Mouse (Mus musculus) layer of hippocampus, postnatal 10 days (tissue): ENCODE measurements around the gene Slc16a4. TPM values are rescaled to one million over a fixed set of nuclear protein-coding genes. Genes with fewer than 3 reads are reported as not detected.
"Not testable (repeated sequence)": the region's sequence is repeated elsewhere in the genome, so short reads cannot be mapped to it uniquely, and the experiment has no call there.

Experiments
- DNase-seq, 2 experiments: peaks; one replicate each; pipeline ENCODE4 v3.0.0; 2021; ENCODE audit warnings: low spot score in 2 of 2
- total RNA-seq, 2 experiments: library from RNA; stranded (reverse); gene quantifications; 2 replicates each; pipeline ENCODE4 v1.2.3; 2021

Gene Slc16a4
- total RNA-seq, 2 experiments from 2014 or later, result 2.3 TPM

DNA sequence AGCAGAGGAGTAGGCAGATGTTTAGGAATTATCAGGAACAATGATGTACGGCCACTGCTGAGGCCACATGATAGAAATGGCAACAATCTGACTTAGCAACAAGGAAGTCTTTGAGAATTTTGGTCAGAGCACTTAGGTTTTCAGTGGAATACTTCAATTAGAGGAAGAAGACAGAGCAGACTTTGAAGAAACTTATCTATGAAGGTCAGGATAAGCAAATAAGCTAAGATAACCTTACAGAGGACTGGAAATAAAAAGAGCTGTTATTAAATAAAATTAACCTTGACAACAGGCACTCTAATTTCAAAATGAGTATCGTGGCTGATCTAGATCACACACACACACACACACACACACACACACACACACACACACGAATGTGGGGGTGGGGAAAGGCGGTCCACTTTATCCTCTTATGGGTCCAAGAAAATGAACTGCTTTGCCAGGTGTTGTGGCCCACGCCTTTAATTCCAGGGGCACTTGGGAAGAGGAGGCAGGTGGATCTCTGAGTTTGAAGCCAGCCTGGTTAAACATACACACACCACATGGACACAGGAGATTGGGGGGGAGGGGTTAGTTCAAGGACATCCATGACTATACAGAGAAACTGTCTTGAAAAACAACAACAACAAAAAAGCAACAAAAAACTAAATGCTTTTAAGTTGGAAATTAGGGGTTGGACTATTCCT lies 4.8 kb downstream of the Slc16a4 start:
- DNase-seq, result no peak

DNA sequence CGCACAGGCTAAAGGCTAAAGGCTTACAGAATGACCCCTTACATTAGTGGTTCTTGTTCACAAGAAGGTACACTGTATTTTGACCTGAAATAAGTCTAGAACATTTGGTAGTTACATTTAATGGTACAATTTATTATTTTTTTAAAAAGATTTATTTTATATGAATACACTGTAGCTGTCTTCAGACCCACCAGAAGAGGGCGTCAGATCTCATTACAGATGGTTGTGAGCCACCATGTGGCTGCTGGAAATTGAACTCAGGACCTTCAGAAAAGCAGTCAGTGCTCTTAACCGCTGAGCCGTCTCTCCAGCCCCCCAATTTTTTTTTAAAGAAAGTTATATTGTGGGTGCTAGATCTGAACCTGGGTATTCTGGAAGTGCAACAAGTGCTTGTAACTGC lies 5.9 kb downstream of the Slc16a4 start:
- DNase-seq, result not testable (repeated sequence)

DNA sequence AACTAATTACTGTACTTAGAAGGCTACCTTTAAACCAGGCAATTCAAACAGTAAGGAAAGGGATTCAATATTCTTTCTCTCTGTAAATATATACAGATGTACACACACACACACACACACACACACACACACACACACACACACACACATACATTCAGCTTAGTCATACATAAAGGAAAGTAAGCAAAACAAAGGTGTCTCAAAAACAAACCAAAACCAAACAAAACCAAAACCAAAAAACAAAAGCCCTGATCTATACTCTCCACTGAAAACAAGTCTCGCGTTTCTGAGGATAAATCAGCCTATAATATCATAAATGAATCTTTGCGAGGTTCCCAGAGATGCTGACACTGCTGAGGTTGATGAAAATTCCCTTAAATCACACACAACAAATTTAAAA lies 26.3 kb downstream of the Slc16a4 start:
- DNase-seq, result no peak

DNA sequence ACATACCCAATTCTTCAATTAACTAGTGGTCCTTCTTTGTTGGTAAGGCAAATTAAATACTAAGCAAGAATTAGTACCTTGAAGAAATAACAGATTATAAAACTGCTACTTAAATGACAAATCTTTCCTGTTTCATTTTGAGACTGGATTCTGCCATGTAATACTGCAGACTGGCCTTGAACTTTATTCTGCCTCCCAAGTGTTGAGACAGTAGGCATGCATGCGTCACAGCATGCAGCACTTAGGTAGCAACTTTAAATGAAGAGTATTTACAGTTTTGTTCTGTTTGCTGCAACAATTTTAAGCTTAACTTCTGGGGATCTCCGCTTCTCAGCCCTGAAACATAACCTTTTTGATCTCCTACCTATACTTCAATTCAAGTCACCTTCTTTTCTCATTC lies 30.1 kb downstream of the Slc16a4 start:
- DNase-seq, result no peak

DNA sequence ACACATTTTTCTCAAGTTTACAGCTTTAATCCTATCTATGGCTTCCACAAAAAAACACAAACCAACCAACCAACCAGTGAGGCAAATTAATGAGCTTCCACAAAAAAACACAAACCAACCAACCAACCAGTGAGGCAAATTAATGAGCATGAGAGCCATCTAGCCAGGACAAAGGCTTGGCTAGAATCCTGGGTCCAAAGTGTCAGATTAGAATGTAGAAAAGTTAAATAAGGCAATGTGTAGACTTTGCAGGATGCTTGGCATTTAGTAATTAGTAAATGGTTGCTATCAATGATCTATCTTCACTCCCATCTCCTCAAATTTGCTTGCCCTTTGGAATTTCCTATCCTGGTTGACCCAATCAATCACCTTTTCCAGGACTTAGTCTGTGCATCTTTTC lies 30.7 kb downstream of the Slc16a4 start:
- DNase-seq, result no peak

DNA sequence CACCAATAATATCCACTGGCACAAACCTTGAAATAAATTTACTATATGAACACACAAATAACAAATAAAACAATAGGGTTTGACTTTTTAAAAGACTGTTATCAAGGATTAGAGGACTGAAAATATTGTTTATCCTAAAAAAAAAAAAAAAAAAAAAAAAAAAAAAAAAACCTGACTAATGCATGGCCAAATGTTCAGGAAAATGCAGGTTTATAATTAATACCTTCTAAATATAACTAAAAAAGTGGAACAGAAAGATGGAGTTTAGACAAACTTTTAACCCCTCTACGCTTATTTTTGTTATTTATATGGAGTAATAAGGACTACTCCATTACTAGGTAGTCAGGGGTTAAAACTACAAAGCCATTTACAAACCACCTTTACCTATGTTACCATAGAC lies 35.4 kb downstream of the Slc16a4 start:
- DNase-seq, result no peak

DNA sequence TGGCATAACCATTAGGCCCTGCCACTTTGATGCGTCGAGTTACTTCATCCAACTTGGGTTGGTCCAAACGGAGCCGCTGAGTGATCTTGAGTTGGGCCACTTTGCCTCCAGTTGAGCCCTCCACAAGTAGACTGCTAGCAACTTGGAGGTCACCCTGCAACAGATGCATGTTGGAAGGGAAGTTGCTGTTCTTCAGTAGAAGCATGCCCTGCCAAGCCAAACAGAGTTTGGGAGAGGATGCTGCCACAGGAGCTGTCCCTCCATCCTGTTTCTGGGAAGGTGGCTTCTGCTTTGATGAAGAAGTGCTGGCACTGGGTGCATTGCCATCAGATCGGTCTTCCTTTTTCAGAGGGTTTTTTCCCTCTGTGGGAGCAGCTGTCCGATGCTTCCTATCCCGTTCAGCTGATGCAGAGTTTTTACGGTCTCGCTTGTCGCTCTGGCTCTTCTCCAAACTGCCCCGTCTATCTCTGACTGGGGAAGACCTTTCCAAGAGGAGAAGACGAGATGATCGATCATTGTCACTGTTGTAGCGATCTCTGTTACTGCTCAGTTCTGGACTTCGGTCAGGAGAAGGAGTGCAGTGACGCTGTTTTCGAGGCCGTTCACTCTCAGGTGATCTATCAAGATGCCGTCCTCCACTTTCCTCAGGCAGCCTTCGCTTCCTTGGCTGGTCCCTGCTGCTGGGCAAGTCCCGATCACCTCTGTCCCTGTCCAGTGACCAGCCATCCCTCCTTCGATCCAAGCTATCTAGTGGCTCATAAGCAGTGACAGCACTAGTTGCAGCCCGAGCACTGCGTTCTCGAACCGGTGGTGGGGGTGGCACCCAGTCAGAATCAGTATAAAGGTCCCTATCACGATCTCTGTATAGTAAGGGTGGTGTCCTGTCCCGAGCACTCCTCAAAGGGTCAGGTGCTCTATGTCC lies 39.7 kb downstream of the Slc16a4 start:
- peak in 1 of 2 experiments; percentile 17 for DNase-seq

DNA sequence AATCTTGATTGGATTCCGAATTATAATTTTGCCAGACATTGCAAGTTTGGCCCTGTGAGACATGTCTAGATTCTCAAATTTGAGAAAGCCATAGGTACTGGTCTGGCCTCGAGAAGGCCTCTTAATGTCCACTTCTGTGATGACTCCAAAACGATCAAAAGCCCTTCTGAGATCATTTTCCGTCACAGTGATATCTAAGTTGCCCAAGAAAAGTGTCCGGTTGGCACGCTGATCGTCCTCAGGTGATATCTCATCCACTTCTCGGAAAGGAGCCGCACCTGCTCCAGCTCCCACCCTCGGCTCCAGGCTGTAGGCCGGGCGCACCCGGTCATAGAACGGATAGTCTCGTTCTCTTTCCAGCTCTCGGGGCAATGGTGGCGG lies 40.7 kb downstream of the Slc16a4 start:
- no peak for DNase-seq

DNA sequence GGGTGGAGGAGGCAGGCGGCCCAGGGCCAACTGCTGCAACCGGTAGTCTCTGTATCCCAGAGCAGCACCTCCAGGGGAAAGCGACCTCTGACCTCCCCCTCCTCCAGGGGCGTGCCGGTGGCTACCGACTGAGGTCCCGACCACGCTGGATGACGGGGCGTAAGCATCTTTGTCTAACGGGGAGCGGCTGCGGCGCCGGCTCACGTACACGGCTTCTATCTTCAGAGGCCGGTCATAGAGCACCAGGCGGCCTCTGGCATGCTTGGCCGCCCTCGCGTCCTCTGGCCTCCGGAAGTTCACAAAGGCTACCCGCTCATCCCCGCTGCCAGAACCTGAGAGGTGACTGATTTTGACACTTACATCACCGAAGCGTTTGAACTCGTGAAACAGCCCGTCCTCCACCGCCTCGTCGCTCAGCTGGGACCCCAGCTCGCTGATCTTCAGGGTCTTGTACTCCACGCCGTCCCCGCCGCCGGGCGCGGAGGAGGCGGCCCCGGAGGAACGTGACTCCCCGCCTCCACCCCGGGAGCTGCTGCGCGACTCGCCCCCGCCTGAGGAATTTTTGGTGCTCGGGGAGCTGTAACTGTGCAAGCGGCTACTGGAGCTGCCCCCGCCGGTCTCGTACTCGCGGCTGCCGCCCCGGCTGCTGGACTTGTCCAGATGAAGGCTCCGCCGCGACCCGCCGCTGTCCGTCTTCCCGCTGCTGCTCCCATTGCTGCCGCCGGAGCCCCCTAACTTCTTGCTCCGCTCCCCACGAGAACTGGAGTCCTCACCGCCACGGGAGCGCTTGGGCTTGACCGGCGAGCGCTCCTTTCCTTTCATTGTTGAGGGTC lies 41.3 kb downstream of the Slc16a4 start:
- DNase-seq, result peak in 1 of 2 experiments; percentile 49

DNA sequence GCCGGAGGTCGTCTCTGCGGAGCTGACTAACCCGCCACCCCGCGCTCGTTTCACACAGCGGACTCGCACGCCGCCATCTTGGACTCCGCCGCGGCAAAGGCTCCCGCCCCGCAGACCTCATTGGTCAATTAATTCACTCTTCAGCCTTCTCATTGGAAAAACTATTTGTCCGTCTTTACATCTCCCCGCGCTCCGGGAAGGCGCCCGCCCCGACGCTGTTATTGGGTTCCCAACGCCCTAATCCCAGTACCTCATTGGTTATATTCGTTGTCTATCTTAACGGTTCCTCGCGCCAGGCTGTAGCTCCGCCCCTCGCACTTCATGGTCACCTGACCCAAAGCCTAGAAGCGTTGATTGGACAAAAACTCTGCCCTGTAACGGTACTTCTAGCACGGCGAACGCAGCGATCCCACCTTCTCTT lies 41.9 kb downstream of the Slc16a4 start:
- DNase-seq, result peak; percentile 91 to 93

DNA sequence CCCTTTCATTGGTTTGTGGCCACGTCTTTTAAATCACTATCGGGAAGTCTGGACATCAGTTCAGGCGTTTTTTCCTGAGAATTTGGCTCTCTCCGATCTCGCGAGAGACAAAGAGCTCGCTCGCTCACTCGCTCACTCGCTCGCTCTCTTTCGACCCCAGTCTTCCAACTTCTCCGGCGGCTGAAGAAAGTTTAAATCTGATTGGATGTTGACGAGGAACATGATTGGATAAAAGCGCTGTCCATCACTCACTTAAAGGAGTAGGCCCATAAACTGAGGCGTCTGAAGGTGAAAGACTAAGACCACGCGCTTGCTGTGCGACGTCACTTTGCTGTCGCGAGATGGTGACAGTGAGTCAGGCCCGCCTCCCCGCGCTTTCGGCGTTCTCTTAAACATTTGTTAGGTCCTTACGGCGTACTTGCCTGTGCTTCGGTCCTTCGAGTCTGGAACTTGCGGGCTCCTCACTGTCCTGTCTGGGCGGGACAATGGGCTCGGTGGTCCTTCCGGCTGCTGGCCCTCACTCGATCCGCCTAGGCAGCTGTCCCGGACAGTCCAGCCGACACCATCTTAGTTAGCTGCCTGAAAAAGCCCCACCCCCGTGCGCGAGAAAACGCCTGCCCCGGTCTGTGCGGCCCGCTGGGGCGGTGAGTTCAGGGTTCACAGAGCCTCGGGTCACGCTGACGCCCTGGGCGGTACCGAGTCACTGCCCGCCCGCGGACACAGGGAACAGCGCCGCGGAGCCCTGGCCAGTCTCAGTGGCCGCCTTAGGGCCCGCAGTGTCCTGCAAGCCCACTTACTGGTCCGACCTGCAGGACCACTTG lies 42.6 kb downstream of the Slc16a4 start, which contains the start of gene Rbm15:
TSS of gene Rbm15 (minus strand) at position 293 of the 821 bp plus-strand sequence.
- peak; percentile 95 for DNase-seq

DNA sequence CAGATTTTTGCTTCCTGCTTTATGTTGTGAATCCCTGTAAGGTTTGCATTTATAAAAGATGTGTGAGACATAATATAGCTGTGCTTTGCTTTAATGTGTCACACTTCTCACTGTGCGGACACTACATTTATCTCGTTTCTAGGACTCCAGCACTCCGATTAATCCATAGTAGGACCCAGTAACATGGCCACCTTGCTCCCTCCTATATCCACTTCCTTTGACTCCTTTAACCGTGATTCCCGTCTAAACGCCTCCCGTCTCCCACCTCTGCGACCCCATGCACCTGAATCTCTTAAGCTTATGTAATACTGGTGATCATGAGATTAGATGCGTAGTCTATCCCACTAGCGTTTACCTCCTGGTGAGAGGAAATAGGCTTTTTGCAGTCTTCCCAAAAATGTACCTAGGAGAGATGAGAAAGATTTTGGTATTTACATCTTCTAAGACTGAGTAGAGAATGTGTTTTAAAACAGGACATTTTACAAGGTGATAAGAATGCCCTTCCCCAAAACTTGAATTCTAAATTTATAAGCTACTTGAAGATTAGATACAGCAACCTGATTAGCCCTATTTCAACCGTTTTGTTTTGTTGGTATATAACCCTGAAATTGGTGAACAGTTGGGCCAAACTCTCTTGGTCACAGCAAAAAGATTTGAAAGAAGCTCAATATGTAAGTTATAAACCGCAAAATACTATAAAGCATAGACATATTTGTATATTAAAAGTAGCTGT lies 43.3 kb downstream of the Slc16a4 start:
- DNase-seq, result no peak

DNA sequence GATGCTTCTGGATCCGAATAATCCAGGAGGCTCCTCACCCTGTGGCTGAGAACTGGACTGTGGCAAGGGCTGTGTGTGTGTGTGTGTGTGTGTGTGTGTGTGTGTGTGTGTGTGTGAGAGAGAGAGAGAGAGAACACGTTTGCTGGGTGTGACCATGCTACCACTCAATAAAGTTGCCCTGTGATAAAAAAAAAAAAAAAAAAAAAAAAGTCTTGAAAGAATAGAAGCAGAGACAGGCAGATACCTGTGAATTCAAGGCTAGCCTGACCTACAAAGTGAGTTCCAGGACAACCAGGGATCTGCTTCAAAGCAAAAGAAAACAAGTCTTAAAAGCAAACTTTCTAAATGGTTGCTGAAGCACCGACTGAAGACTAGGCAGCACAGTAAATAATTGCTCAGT lies 52.9 kb downstream of the Slc16a4 start:
- DNase-seq, result no peak

DNA sequence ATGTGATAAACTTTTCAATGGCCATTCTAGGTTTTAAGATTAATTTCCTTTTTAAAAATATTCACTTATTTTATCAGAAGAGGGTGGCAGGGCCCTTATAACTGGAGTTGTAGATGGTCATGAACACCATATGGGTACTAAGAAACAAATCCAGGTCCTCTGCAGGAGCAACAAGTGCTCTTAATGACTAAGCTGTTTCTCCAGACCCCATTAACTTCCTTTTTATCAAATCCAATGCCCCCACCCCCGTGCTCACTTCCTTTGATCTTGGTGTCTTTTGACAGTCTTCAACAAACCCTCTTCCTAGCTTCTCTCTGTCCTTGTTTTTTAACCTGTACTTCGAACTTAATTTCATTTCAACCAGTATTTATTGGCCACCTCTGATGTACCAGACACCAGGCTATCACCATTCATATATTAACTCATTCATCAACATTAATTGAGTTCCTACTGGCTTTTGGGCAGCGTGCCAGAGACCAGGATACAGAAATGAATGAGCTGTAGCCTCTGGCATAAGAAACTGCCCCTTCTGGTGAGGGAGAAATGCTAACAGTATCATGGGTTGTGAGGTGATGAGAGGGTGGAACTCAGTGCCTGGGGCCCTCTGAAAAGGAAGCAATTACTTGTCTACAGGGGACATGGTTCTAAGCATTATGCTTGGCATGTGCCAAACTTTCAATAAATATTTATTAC lies 54.1 kb downstream of the Slc16a4 start:
- DNase-seq, result no peak

DNA sequence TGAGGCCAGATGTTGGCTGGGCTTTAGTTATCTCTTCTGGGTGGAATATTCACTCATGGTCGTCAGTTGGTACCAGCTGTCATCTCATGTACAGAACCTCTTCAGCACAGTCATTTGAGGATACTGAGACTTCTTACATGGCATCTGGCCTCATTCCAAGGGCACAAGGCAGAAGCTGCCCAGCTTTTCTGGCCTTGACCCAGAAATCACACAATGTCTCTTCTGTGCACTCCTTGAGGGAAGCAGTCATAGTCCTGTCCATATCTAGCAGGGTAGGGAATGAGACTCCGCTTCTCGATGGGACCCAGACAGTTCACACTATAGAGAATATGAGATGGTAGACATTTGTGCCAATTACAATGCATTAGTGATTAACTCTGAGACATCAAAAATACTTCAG lies 58.0 kb downstream of the Slc16a4 start:
- DNase-seq, result peak; percentile 25 to 49

DNA sequence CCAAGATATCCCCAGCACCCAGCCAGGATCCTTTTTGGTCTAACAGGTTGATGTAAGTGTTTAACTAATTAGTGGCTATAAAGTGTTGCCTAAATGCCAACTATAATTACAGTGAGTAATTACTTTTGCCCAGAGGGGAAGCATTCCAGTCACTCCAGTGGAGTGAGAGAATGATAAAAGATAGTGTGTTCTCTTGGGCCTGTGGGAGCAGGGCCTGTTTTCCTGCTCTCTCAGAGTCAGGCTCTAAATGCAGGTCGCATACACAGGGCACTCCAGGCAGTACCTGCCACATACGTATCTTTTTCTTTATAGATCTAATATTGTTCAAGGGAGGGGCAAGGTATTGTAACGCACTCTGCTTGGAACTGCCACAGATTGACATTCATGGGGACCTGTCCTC lies 60.7 kb downstream of the Slc16a4 start:
- no peak for DNase-seq

DNA sequence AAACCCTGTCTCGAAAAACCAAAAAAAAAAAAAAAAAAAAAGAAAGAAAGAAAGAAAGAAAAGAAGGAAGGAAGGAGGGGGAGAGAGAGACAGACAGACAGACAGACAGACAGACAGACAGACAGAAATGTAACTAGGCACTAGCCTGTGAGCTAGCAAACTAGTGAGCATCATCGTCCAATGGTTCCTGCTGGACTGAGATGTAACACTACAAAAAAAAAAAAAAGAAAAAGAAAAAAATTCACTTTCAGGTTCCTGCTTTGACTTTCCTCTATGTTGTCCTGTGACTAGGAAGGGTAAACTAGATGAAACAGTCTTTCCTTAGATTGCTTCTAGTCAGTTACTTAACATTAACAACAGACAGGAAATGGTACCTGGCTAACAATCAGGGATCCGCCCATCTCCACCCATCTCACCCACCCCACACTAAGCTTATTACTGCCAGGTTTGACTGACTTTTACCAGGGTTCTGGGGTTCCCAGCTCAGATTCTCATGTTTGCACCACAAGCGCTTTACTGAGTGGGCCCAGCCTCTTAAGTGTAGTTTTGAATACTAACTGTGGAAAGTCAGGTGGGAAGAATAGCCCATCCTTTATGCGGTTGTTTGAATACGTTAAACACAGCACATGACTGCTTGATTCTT lies 64.7 kb downstream of the Slc16a4 start:
- no peak for DNase-seq

DNA sequence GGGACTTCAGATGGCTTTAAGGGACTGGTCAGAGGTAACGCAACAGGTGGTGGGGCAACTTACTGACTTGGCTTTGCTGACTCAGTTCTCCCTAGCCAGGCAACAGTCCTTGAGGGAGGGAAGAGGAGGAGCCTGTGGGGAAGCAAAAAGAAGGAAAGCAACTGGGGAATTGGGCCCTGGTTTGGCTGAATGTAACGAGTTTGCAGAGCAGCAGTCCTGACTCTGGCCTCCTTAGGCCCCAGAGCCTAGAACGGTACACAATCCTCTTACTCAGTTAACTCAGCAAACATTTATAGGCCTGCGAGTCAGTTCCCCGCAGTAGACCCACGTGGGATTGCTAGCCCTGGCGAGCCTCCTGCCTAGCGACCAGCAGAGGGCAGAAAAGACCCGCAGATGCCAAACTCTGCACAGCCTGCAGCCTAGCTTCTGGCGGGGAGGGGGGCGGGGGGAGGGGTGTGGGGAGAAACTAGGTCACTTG lies 66.0 kb downstream of the Slc16a4 start:
- peak; percentile 90 to 91 for DNase-seq
